Mouse (Mus musculus): Measurements from ENCODE around the gene Atxn7l2.

DNA sequence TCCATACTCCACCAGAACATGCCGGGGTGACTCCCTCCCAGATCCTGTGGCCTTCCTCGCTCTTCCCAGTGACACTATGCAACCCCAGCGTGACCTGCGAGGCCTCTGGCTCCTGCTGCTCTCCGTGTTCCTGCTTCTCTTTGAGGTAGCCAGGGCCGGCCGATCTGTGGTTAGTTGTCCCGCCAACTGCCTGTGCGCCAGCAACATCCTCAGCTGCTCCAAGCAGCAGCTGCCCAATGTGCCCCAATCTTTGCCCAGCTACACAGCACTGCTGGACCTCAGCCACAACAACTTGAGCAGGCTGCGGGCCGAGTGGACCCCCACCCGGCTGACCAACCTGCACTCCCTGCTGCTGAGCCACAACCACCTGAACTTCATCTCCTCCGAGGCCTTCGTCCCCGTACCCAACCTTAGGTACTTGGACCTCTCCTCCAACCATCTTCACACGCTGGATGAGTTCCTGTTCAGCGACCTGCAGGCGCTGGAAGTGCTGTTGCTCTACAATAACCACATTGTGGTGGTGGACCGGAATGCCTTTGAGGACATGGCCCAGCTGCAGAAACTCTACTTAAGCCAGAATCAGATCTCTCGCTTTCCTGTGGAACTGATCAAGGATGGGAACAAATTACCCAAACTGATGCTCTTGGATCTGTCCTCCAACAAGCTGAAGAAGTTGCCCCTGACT, 23.5 kb downstream of the Atxn7l2 start:
- TF ChIP-seq CTCF (IDR thresholded peaks at IDR 0.05; ENCODE audit: borderline replicate concordance, insufficient read depth, low read depth, low read length) = no peak
- no peak for TF ChIP-seq POLR2A (IDR thresholded peaks at IDR 0.05; ENCODE audit: borderline replicate concordance, insufficient read depth, low read length)
